Mouse (Mus musculus): Measurements from ENCODE around the gene Itga1. TPM values are rescaled to one million over a fixed set of nuclear protein-coding genes. Genes with fewer than 3 reads are reported as not detected.

Gene Itga1
- polyA plus RNA-seq, 1 experiment, result not detected

GRCm38 (mm10) chr13:115050660-115051559 is 50.9 kb downstream of the Itga1 start:
- Histone ChIP-seq H3K27me3 (ENCODE audit: control insufficient read depth) (no peaks in the 10 kb centered on the region), H3K4me1 (ENCODE audit: control insufficient read depth) (no peaks in the 10 kb centered on the region), H3K9me3 (ENCODE audit: control insufficient read depth, low read length) (no peaks in the 10 kb centered on the region), H3K4me3 (replicated peaks) (no peak overlapping the region), H3K36me3 (ENCODE audit: control insufficient read depth) (no peaks in the 10 kb centered on the region)
- TF ChIP-seq GATA1 (IDR thresholded peaks at IDR 0.05; ENCODE audit: low read length), result no peak
- no peak for TF ChIP-seq TAL1 (IDR thresholded peaks at IDR 0.05; ENCODE audit: low read length)

GRCm38 (mm10) chr13:115042652-115043051 is 59.1 kb downstream of the Itga1 start:
- Histone ChIP-seq H3K36me3 (ENCODE audit: control insufficient read depth) (no peaks in the 10 kb centered on the region), H3K4me1 (ENCODE audit: control insufficient read depth) (no peaks in the 10 kb centered on the region), H3K4me3 (replicated peaks) (no peak overlapping the region), H3K27me3 (ENCODE audit: control insufficient read depth) (no peaks in the 10 kb centered on the region), H3K9me3 (ENCODE audit: control insufficient read depth, low read length) (no peaks in the 10 kb centered on the region)
- TF ChIP-seq TAL1 (IDR thresholded peaks at IDR 0.05; ENCODE audit: low read length) (no peak), GATA1 (IDR thresholded peaks at IDR 0.05; ENCODE audit: low read length) (no peak)

- H3K9me3 ChIP-seq (ENCODE audit: control insufficient read depth, low read length), result no peaks in the 10 kb centered on the region
- no peaks in the 10 kb centered on the region for H3K4me1 ChIP-seq (ENCODE audit: control insufficient read depth)
- H3K36me3 ChIP-seq (ENCODE audit: control insufficient read depth), result no peaks in the 10 kb centered on the region
- no peaks in the 10 kb centered on the region for H3K27me3 ChIP-seq (ENCODE audit: control insufficient read depth)
- TF ChIP-seq TAL1 (IDR thresholded peaks at IDR 0.05; ENCODE audit: low read length) (no peak), GATA1 (IDR thresholded peaks at IDR 0.05; ENCODE audit: low read length) (no peak)
- H3K4me3 ChIP-seq (replicated peaks), result no peak overlapping the region
These were observed 64.5 kb downstream of the Itga1 start for GRCm38 (mm10) chr13:115037304-115037703.

GRCm38 (mm10) chr13:115035387-115035786 is 66.4 kb downstream of the Itga1 start:
- TF ChIP-seq GATA1 (IDR thresholded peaks at IDR 0.05; ENCODE audit: low read length), result no peak
- TF ChIP-seq TAL1 (IDR thresholded peaks at IDR 0.05; ENCODE audit: low read length), result no peak
- Histone ChIP-seq H3K36me3 (ENCODE audit: control insufficient read depth) (no peaks in the 10 kb centered on the region), H3K4me1 (ENCODE audit: control insufficient read depth) (no peaks in the 10 kb centered on the region), H3K9me3 (ENCODE audit: control insufficient read depth, low read length) (no peaks in the 10 kb centered on the region), H3K27me3 (ENCODE audit: control insufficient read depth) (no peaks in the 10 kb centered on the region), H3K4me3 (replicated peaks) (no peak overlapping the region)

GRCm38 (mm10) chr13:115033135-115033534 is 68.6 kb downstream of the Itga1 start:
- no peaks in the 10 kb centered on the region for H3K4me1 ChIP-seq (ENCODE audit: control insufficient read depth)
- TF ChIP-seq GATA1 (IDR thresholded peaks at IDR 0.05; ENCODE audit: low read length), result no peak
- no peaks in the 10 kb centered on the region for H3K36me3 ChIP-seq (ENCODE audit: control insufficient read depth)
- no peak overlapping the region for H3K4me3 ChIP-seq (replicated peaks)
- no peaks in the 10 kb centered on the region for H3K9me3 ChIP-seq (ENCODE audit: control insufficient read depth, low read length)
- no peaks in the 10 kb centered on the region for H3K27me3 ChIP-seq (ENCODE audit: control insufficient read depth)

GRCm38 (mm10) chr13:115031177-115032000 is 70.4 kb downstream of the Itga1 start:
- no peaks in the 10 kb centered on the region for H3K9me3 ChIP-seq (ENCODE audit: control insufficient read depth, low read length)
- no peaks in the 10 kb centered on the region for H3K4me1 ChIP-seq (ENCODE audit: control insufficient read depth)
- H3K4me3 ChIP-seq (replicated peaks), result no peak overlapping the region
- H3K27me3 ChIP-seq (ENCODE audit: control insufficient read depth), result no peaks in the 10 kb centered on the region
- TF ChIP-seq GATA1 (IDR thresholded peaks at IDR 0.05; ENCODE audit: low read length) (no peak), TAL1 (IDR thresholded peaks at IDR 0.05; ENCODE audit: low read length) (no peak)
- no peaks in the 10 kb centered on the region for H3K36me3 ChIP-seq (ENCODE audit: control insufficient read depth)

GRCm38 (mm10) chr13:115025394-115025793 is 76.4 kb downstream of the Itga1 start:
- Histone ChIP-seq H3K9me3 (ENCODE audit: control insufficient read depth, low read length) (no peaks in the 10 kb centered on the region), H3K27me3 (ENCODE audit: control insufficient read depth) (no peaks in the 10 kb centered on the region), H3K4me3 (replicated peaks) (no peak overlapping the region), H3K4me1 (ENCODE audit: control insufficient read depth) (no peaks in the 10 kb centered on the region), H3K36me3 (ENCODE audit: control insufficient read depth) (no peaks in the 10 kb centered on the region)
- TF ChIP-seq GATA1 (IDR thresholded peaks at IDR 0.05; ENCODE audit: low read length) (no peak), TAL1 (IDR thresholded peaks at IDR 0.05; ENCODE audit: low read length) (no peak)

GRCm38 (mm10) chr13:115022117-115022787 is 79.5 kb downstream of the Itga1 start:
- Histone ChIP-seq H3K4me1 (ENCODE audit: control insufficient read depth) (no peaks in the 10 kb centered on the region), H3K4me3 (replicated peaks) (no peak overlapping the region), H3K9me3 (ENCODE audit: control insufficient read depth, low read length) (no peaks in the 10 kb centered on the region), H3K27me3 (ENCODE audit: control insufficient read depth) (no peaks in the 10 kb centered on the region), H3K36me3 (ENCODE audit: control insufficient read depth) (no peaks in the 10 kb centered on the region)
- TF ChIP-seq TAL1 (IDR thresholded peaks at IDR 0.05; ENCODE audit: low read length) (no peak), GATA1 (IDR thresholded peaks at IDR 0.05; ENCODE audit: low read length) (no peak)

- Histone ChIP-seq H3K9me3 (ENCODE audit: control insufficient read depth, low read length) (no peaks in the 10 kb centered on the region), H3K4me1 (ENCODE audit: control insufficient read depth) (no peaks in the 10 kb centered on the region), H3K27me3 (ENCODE audit: control insufficient read depth) (no peaks in the 10 kb centered on the region), H3K4me3 (replicated peaks) (no peak overlapping the region), H3K36me3 (ENCODE audit: control insufficient read depth) (no peaks in the 10 kb centered on the region)
- TF ChIP-seq GATA1 (IDR thresholded peaks at IDR 0.05; ENCODE audit: low read length) (no peak), TAL1 (IDR thresholded peaks at IDR 0.05; ENCODE audit: low read length) (no peak)
These were observed 80.4 kb downstream of the Itga1 start for GRCm38 (mm10) chr13:115021411-115021810.

Measured in erythroblast, embryonic 14.5 days (primary cell).